Mouse (Mus musculus) myocyte (in vitro differentiated cells): ENCODE measurements around the gene Trpc3. TPM values are rescaled to one million over a fixed set of nuclear protein-coding genes. Genes with fewer than 3 reads are reported as not detected.
"Not testable (repeated sequence)": the region's sequence is repeated elsewhere in the genome, so short reads cannot be mapped to it uniquely, and the experiment has no call there.

Experiments used
- H3K27me3 ChIP-seq: one replicate; pipeline ENCODE4 v1.6.1; 2011; ENCODE audit not compliant: control insufficient read depth, insufficient read depth, insufficient read length
- H3K36me3 ChIP-seq: one replicate; pipeline ENCODE4 v1.6.1; 2011; ENCODE audit not compliant: control insufficient read depth, insufficient read depth
- H3K4me2 ChIP-seq: one replicate; pipeline ENCODE4 v1.6.1; 2011; ENCODE audit warnings: low read depth, control low read depth
- H3K4me3 ChIP-seq: one replicate; pipeline ENCODE4 v1.5.1; 2011; ENCODE audit warnings: mild to moderate bottlenecking, control low read depth, moderate library complexity
- H3K79me2 ChIP-seq: one replicate; pipeline ENCODE4 v1.6.1; 2011; ENCODE audit not compliant: control insufficient read depth, insufficient read depth
- H3ac ChIP-seq: one replicate; pipeline ENCODE4 v1.6.1; 2011; ENCODE audit not compliant: control insufficient read depth, insufficient read length
- CEBPB ChIP-seq: IDR thresholded peaks from 2 replicates; pipeline ENCODE4 v1.6.1; 2011; ENCODE audit warnings: mild to moderate bottlenecking, moderate library complexity; ENCODE audit not compliant: poor library complexity, insufficient read depth, severe bottlenecking
- E2F4 ChIP-seq: IDR thresholded peaks from one replicate; pipeline ENCODE4 v1.6.1; 2011; ENCODE audit warnings: mild to moderate bottlenecking, control low read depth, moderate library complexity; ENCODE audit not compliant: insufficient read depth
- MAX ChIP-seq: IDR thresholded peaks from one replicate; pipeline ENCODE4 v1.6.1; 2011; ENCODE audit warnings: low read depth, mild to moderate bottlenecking, control low read depth
- MYOD1 ChIP-seq, 3 experiments: IDR thresholded peaks; one replicate each; pipeline ENCODE4 v1.6.1; 2011; ENCODE audit warnings: control low read depth in 2 of 3, low read depth in 2 of 3, mild to moderate bottlenecking in 2 of 3, moderate library complexity in 1 of 3; ENCODE audit not compliant: insufficient read length in 2 of 3, control insufficient read depth in 1 of 3
- MYOG ChIP-seq, 3 experiments: IDR thresholded peaks; one replicate each; pipeline ENCODE4 v1.6.1; 2011; ENCODE audit warnings: control low read depth in 2 of 3, low read depth in 2 of 3, mild to moderate bottlenecking in 2 of 3; ENCODE audit not compliant: insufficient read length in 2 of 3, control insufficient read depth in 1 of 3, insufficient read depth in 1 of 3
- POLR2A ChIP-seq: IDR thresholded peaks from one replicate; pipeline ENCODE4 v1.6.1; 2011; ENCODE audit warnings: low read depth, mild to moderate bottlenecking, control low read depth, moderate library complexity; ENCODE audit not compliant: insufficient read length
- POLR2AphosphoS2 ChIP-seq: IDR thresholded peaks from one replicate; pipeline ENCODE4 v1.6.1; 2011; ENCODE audit warnings: low read depth, control low read depth; ENCODE audit not compliant: insufficient read length
- REST ChIP-seq: IDR thresholded peaks from one replicate; pipeline ENCODE4 v1.6.1; 2011; ENCODE audit warnings: mild to moderate bottlenecking, control low read depth, moderate library complexity; ENCODE audit not compliant: insufficient read depth, insufficient read length
- SRF ChIP-seq: IDR thresholded peaks from one replicate; pipeline ENCODE4 v1.6.1; 2011; ENCODE audit warnings: low read depth; ENCODE audit not compliant: control insufficient read depth, insufficient read length
- TCF12 ChIP-seq: IDR thresholded peaks from one replicate; pipeline ENCODE4 v1.6.1; 2011; ENCODE audit warnings: mild to moderate bottlenecking, control low read depth; ENCODE audit not compliant: poor library complexity, insufficient read depth, severe bottlenecking
- TCF3 ChIP-seq: IDR thresholded peaks from one replicate; pipeline ENCODE4 v1.6.1; 2011; ENCODE audit warnings: low read depth, control low read depth; ENCODE audit not compliant: insufficient read length
- USF1 ChIP-seq: IDR thresholded peaks from one replicate; pipeline ENCODE4 v1.6.1; 2011; ENCODE audit warnings: low read depth, mild to moderate bottlenecking, control low read depth, moderate library complexity
- polyA plus RNA-seq: library from polyadenylated mRNA; unstranded; fragments of >200 nt; fragmentation: generic; extraction: Trizol; gene quantifications from one replicate; pipeline ENCODE4 v1.2.1, GENCODE M21; 2012; ENCODE audit warnings: missing spikeins

Trpc3 gene
- polyA plus RNA-seq, 1 experiment, result not detected

DNA sequence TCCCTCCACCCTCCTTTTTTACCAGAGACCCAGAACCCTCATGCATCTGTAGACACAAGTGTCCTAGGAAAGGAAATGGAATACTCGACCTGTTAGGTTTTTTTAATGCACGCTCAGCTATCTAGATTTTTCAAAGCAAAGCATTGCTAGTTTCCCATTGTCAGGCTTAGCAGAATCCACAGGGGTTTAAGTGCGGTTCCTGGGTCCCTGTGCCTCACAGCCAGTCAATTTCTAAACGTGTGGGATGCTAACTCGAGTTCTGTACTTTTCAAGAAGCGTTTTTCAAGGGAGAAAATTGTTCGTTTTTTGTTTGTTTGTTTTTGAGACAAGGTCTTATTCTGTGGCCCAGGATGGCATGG lies 304 bp upstream of the Trpc3 start:
- no peaks in the 10 kb centered on the region for H3K79me2 ChIP-seq
- no peak overlapping the region for H3K4me3 ChIP-seq
- no peak overlapping the region for H3K4me2 ChIP-seq
- peaks cover 27% of the 10 kb centered on the region for H3K27me3 ChIP-seq
- H3ac ChIP-seq, result no peak overlapping the region
- no peaks in the 10 kb centered on the region for H3K36me3 ChIP-seq
- TF ChIP-seq TCF12, result no peak
- no peak for TF ChIP-seq MAX
- TF ChIP-seq SRF, result no peak
- no peak for TF ChIP-seq MYOG (IDR thresholded peaks at IDR 0.05; ENCODE audit: control insufficient read depth in 1 of 3, insufficient read depth in 1 of 3, insufficient read length in 2 of 3, low read depth in 2 of 3)
- no peak for TF ChIP-seq MYOD1 (IDR thresholded peaks at IDR 0.05; ENCODE audit: control insufficient read depth in 1 of 3, insufficient read length in 2 of 3, low read depth in 2 of 3)
- no peak for TF ChIP-seq TCF3
- no peak for TF ChIP-seq REST
- no peak for TF ChIP-seq POLR2AphosphoS2
- TF ChIP-seq POLR2A, result no peak

GRCm38 (mm10) chr3:36688874-36689273 lies 1.1 kb downstream of the Trpc3 start:
- Histone ChIP-seq H3K4me2 (no peak overlapping the region), H3K79me2 (no peaks in the 10 kb centered on the region), H3ac (no peak overlapping the region), H3K36me3 (no peaks in the 10 kb centered on the region), H3K27me3 (peaks cover 27% of the 10 kb centered on the region), H3K4me3 (no peak overlapping the region)
- no peak for TF ChIP-seq MAX
- no peak for TF ChIP-seq REST
- TF ChIP-seq POLR2AphosphoS2, result no peak

- Histone ChIP-seq H3K4me2 (peak overlapping the region; percentile 18), H3ac (no peak overlapping the region)
These were observed 14.1 kb downstream of the Trpc3 start for GRCm38 (mm10) chr3:36675822-36676221.

GRCm38 (mm10) chr3:36667814-36668213 lies 22.2 kb downstream of the Trpc3 start:
- H3K79me2 ChIP-seq, result no peaks in the 10 kb centered on the region
- no peak overlapping the region for H3K4me2 ChIP-seq
- H3K27me3 ChIP-seq, result peaks cover 8% of the 10 kb centered on the region
- no peak overlapping the region for H3ac ChIP-seq
- no peaks in the 10 kb centered on the region for H3K36me3 ChIP-seq
- H3K4me3 ChIP-seq, result no peak overlapping the region
- TF ChIP-seq USF1 (no peak), MYOD1 (IDR thresholded peaks at IDR 0.05; ENCODE audit: control insufficient read depth in 1 of 3, insufficient read length in 2 of 3, low read depth in 2 of 3) (no peak), REST (no peak), POLR2A (no peak), TCF12 (no peak), POLR2AphosphoS2 (no peak), CEBPB (no peak), MYOG (IDR thresholded peaks at IDR 0.05; ENCODE audit: control insufficient read depth in 1 of 3, insufficient read depth in 1 of 3, insufficient read length in 2 of 3, low read depth in 2 of 3) (no peak), SRF (no peak), TCF3 (no peak), MAX (no peak)

More at GRCm38 (mm10) chr3:36675822-36676221, 14.1 kb downstream of the Trpc3 start:
- Histone ChIP-seq H3K27me3 (no peaks in the 10 kb centered on the region), H3K79me2 (no peaks in the 10 kb centered on the region), H3K36me3 (no peaks in the 10 kb centered on the region), H3K4me3 (no peak overlapping the region)
- no peak for TF ChIP-seq TCF3
- peak; percentile 13 to 44 (median 25) for TF ChIP-seq MYOD1 (IDR thresholded peaks at IDR 0.05; ENCODE audit: control insufficient read depth in 1 of 3, insufficient read length in 2 of 3, low read depth in 2 of 3)
- no peak for TF ChIP-seq E2F4
- TF ChIP-seq MYOG (IDR thresholded peaks at IDR 0.05; ENCODE audit: control insufficient read depth in 1 of 3, insufficient read depth in 1 of 3, insufficient read length in 2 of 3, low read depth in 2 of 3), result peak in 2 of 3 experiments; percentile 32 to 55
- no peak for TF ChIP-seq SRF
- peak; percentile 33 for TF ChIP-seq TCF12

DNA sequence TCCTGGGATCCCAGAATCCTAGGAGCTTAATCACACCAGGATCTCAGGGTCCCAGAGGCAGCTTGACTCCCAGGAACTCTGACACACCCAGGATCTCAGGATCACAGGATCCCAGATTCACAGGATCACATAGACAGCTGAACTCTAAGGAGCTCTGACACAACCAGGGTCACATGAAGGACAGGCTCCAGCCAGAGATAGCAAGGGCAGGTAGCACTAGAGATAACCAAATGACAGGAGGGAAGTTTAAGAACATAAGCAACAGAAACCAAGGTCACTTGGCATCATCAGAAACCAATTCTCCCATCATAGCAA lies 44.8 kb downstream of the Trpc3 start:
- not testable (repeated sequence) for H3ac ChIP-seq, H3K79me2 ChIP-seq, H3K27me3 ChIP-seq, H3K4me2 ChIP-seq, H3K4me3 ChIP-seq, H3K36me3 ChIP-seq

- TF ChIP-seq POLR2AphosphoS2 (no peak), E2F4 (no peak), MYOG (IDR thresholded peaks at IDR 0.05; ENCODE audit: control insufficient read depth in 1 of 3, insufficient read depth in 1 of 3, insufficient read length in 2 of 3, low read depth in 2 of 3) (no peak), MAX (no peak), CEBPB (no peak), SRF (no peak), REST (no peak)
- no peaks in the 10 kb centered on the region for H3K27me3 ChIP-seq
- no peak overlapping the region for H3K4me2 ChIP-seq
These were observed 45.3 kb downstream of the Trpc3 start for GRCm38 (mm10) chr3:36644554-36645244.

More at GRCm38 (mm10) chr3:36644554-36645244, 45.3 kb downstream of the Trpc3 start:
- Histone ChIP-seq H3K4me3 (no peak overlapping the region), H3K36me3 (no peaks in the 10 kb centered on the region), H3K79me2 (no peaks in the 10 kb centered on the region), H3ac (no peak overlapping the region)
